Mouse (Mus musculus) G1E (cell line): ENCODE measurements around the gene Mmrn1. TPM values are rescaled to one million over a fixed set of nuclear protein-coding genes. Genes with fewer than 3 reads are reported as not detected.
"Not testable (repeated sequence)": the region's sequence is repeated elsewhere in the genome, so short reads cannot be mapped to it uniquely, and the experiment has no call there.

Experiments used
- ATAC-seq: 2 replicates; pipeline ENCODE4 v1.8.0; 2016; ENCODE audit warnings: mild to moderate bottlenecking; ENCODE audit not compliant: insufficient number of reproducible peaks, poor library complexity, low FRiP score, severe bottlenecking; ENCODE audit errors: extremely low read depth
- DNase-seq: peaks from one replicate; pipeline ENCODE4 v3.0.0; 2012; ENCODE audit warnings: low spot score
- H3K27me3 ChIP-seq: 2 replicates; pipeline ENCODE4 v1.6.1; 2012; ENCODE audit warnings: mild to moderate bottlenecking, low read length, inconsistent platforms; ENCODE audit not compliant: insufficient read depth
- H3K36me3 ChIP-seq: replicated peaks from 2 replicates; pipeline ENCODE3; 2012; ENCODE audit warnings: mild to moderate bottlenecking, inconsistent platforms
- H3K4me1 ChIP-seq: 2 replicates; pipeline ENCODE4 v1.6.1; 2012; ENCODE audit warnings: low read depth, low read length, inconsistent platforms, mixed read lengths; ENCODE audit not compliant: insufficient read depth
- H3K4me3 ChIP-seq: 2 replicates; pipeline ENCODE4 v1.5.1; 2012; ENCODE audit warnings: low read depth, mild to moderate bottlenecking, inconsistent platforms, low read length, moderate library complexity, mixed read lengths
- H3K9me3 ChIP-seq: replicated peaks from 2 replicates; pipeline ENCODE4 v1.6.1; 2012; ENCODE audit warnings: inconsistent platforms
- CTCF ChIP-seq: IDR thresholded peaks from 2 replicates; pipeline ENCODE4 v1.5.1; 2012; ENCODE audit warnings: low read depth, low read length, inconsistent platforms, mixed read lengths
- GATA1 ChIP-seq: IDR thresholded peaks from 2 replicates; pipeline ENCODE4 v1.6.1; 2012; ENCODE audit warnings: borderline replicate concordance, low read length, inconsistent platforms, mixed read lengths
- GATA2 ChIP-seq: IDR thresholded peaks from 2 replicates; pipeline ENCODE4 v1.6.1; 2012; ENCODE audit warnings: low read depth, low read length, inconsistent platforms, borderline replicate concordance
- POLR2AphosphoS5 ChIP-seq: IDR thresholded peaks from 2 replicates; pipeline ENCODE4 v1.6.1; 2012; ENCODE audit warnings: low read depth, low read length, inconsistent platforms; ENCODE audit not compliant: insufficient replicate concordance
- TAL1 ChIP-seq: conservative IDR thresholded peaks from 2 replicates; pipeline ENCODE4 v1.6.1; 2012; ENCODE audit warnings: low read depth, low read length, inconsistent platforms, mixed read lengths
- polyA plus RNA-seq: library from polyadenylated mRNA; stranded (reverse); fragments of >175 nt; gene quantifications from 2 replicates; pipeline ENCODE4 v1.2.3, GENCODE M21; 2012
- total RNA-seq, 2 experiments: library from RNA; stranded (forward) in 1 of 2; stranded (reverse) in 1 of 2; fragments of 200-1000 nt in 1 of 2; fragments of >200 nt in 1 of 2; fragmentation: Nextera tagmentation in 1 of 2; gene quantifications; 2 replicates each; pipeline ENCODE4 v1.2.3; 2014 to 2017

Mmrn1 gene
- not detected in 2 replicates for total RNA-seq (2014; fragmentation: Nextera tagmentation)
- 0.11 and 0.17 TPM in 2 replicates for total RNA-seq (2017)
- not detected in 2 replicates for polyA plus RNA-seq

- H3K36me3 ChIP-seq, H3K27me3 ChIP-seq, H3K4me3 ChIP-seq, H3K4me1 ChIP-seq, DNase-seq, H3K9me3 ChIP-seq, ATAC-seq: not testable (repeated sequence)
These were observed at the start of gene Mmrn1 for GRCm38 (mm10) chr6:60924676-60925075. Gene Mmrn1, plus strand, starts transcription at chr6:60924976.

DNA sequence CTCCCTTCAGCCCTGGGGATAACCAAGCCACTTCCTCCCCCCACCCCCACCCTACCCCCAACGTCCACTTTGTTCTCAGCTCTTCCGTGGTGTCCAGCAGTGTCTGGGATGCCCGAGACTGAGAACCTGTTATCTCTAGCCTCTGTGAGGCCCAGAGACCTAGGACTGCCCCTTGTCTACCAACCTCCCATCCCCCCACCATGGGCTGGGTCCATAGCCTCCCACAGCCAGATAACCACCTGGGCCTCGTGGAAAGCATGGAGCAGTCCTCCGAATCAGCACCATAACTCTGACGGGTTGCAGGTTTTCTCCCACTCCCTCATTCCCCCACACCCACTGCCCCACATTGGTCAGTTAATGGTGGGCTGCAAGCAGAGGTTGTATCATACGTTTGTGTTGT lies 44.4 kb upstream of the Mmrn1 start:
- no peaks in the 10 kb centered on the region for H3K4me1 ChIP-seq
- no peaks in the 10 kb centered on the region for H3K27me3 ChIP-seq
- H3K9me3 ChIP-seq, result no peaks in the 10 kb centered on the region
- TF ChIP-seq POLR2AphosphoS5, result no peak
- no peak for TF ChIP-seq CTCF
- no peak for TF ChIP-seq GATA2
- TF ChIP-seq GATA1, result no peak
- TF ChIP-seq TAL1, result no peak
- DNase-seq (no peak), ATAC-seq (no peak)
- no peak overlapping the region for H3K4me3 ChIP-seq
- no peaks in the 10 kb centered on the region for H3K36me3 ChIP-seq

GRCm38 (mm10) chr6:60881534-60881933 lies 43.2 kb upstream of the Mmrn1 start:
- Histone ChIP-seq H3K9me3 (no peaks in the 10 kb centered on the region), H3K4me1 (no peaks in the 10 kb centered on the region), H3K27me3 (no peaks in the 10 kb centered on the region), H3K36me3 (no peaks in the 10 kb centered on the region), H3K4me3 (no peak overlapping the region)
- ATAC-seq (no peak), DNase-seq (no peak)
- TF ChIP-seq GATA2, result no peak

- TF ChIP-seq POLR2AphosphoS5 (no peak), CTCF (no peak), GATA2 (no peak), GATA1 (no peak), TAL1 (no peak)
- ATAC-seq (no peak), DNase-seq (no peak)
- Histone ChIP-seq H3K9me3 (no peaks in the 10 kb centered on the region), H3K4me3 (no peak overlapping the region), H3K36me3 (no peaks in the 10 kb centered on the region), H3K27me3 (no peaks in the 10 kb centered on the region), H3K4me1 (no peaks in the 10 kb centered on the region)
These were observed 17.5 kb upstream of the Mmrn1 start for GRCm38 (mm10) chr6:60907272-60907671.

- Histone ChIP-seq H3K36me3 (no peaks in the 10 kb centered on the region), H3K9me3 (no peaks in the 10 kb centered on the region), H3K4me3 (no peak overlapping the region), H3K4me1 (peaks cover 31% of the 10 kb centered on the region), H3K27me3 (no peaks in the 10 kb centered on the region)
- peak; percentile 59 for ATAC-seq
- TF ChIP-seq POLR2AphosphoS5 (no peak), TAL1 (no peak), GATA1 (no peak), CTCF (no peak), GATA2 (no peak)
- DNase-seq, result no peak
These were observed 6.6 kb downstream of the Mmrn1 start for GRCm38 (mm10) chr6:60931364-60931763.

DNA sequence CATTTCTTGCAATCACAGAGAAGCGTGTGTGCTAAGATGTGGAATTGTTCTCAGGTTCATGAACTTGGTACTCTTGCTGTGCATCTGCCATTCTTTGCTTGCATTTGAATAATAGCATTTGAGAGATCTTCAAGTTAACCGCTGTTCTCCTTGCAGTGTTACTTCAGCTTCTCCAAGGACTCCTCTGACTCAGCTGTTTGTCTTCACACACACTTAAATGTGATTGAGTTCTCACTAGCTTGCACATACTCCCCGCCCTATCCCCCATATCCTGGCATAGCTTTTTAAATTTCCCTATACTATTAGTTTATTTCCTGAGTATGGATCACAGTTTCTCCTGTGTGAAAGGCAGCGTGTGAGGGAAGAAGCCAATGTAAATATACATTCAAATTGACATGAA lies 10.1 kb downstream of the Mmrn1 start:
- TF ChIP-seq GATA2, result no peak
- no peak for TF ChIP-seq POLR2AphosphoS5
- Histone ChIP-seq H3K4me3 (no peak overlapping the region), H3K27me3 (no peaks in the 10 kb centered on the region), H3K9me3 (no peaks in the 10 kb centered on the region), H3K4me1 (peaks cover 31% of the 10 kb centered on the region), H3K36me3 (no peaks in the 10 kb centered on the region)
- ATAC-seq (no peak), DNase-seq (no peak)

DNA sequence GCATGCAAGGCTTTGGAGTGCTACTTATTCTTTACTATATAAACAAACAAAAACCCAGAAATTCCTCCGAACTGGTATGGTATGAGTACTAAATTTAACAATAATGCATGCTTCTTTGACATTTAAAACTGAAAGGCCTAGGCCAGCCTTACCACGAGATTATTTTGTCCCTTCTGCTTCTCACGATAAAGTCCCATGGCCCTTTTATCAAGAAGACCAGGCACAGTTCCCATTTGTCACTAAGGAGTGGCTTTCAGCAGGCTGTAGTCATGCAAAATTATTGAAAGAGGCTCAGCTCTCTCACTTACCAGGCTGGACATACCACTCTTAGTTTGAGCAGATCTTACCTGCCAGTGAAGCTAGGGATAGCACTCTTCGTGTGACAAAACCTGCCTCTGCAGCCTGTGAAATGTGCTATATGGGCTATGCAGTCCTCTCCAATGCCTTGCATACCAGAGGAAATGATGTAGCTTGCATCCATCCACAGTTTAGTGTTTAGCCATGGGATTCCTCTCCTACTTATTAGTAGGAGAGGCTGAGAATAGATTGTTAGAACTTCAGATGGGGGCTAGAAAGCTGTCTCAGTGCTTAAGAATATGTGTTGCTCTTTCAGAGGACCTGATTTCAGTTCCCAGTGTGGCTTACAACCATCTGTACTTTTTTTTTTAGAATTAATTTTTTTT lies 10.8 kb downstream of the Mmrn1 start:
- DNase-seq, result peak; percentile 5
- Histone ChIP-seq H3K9me3 (no peaks in the 10 kb centered on the region), H3K4me3 (no peak overlapping the region; the same call in 1 of the 2 replicates), H3K27me3 (no peaks in the 10 kb centered on the region), H3K4me1 (peaks cover 31% of the 10 kb centered on the region), H3K36me3 (no peaks in the 10 kb centered on the region)
- TF ChIP-seq TAL1 (peak; percentile 86), CTCF (no peak)
- peak; percentile 76 for ATAC-seq
